ENCODE assay signal across 8 mouse cellular contexts in genomic region chr2:49503596-49503995, GRCm38 (mm10). TPM values are rescaled to one million over a fixed set of nuclear protein-coding genes. Genes with fewer than 3 reads are reported as not detected.
DNase-seq lines count a peak whose midpoint lies in the region; ATAC-seq and TF ChIP-seq lines count a peak whose summit lies in the region.

No protein-coding gene starts in this region.

- H3K79me2 ChIP-seq in heart, adult 2 months (replicated peaks; ENCODE audit: control insufficient read depth, insufficient read depth, low read length), result peaks cover 4% of the 10 kb centered on the region; the same call in 1 of the 2 replicates

- H3K27ac ChIP-seq in heart, postnatal 0 days (ENCODE audit: low read depth), result no peak overlapping the region
- no peak overlapping the region for H3K27ac ChIP-seq in heart, adult 2 months
- H3K27ac ChIP-seq in lung, postnatal 0 days (ENCODE audit: low read length), result no peak overlapping the region
- no peak overlapping the region for H3K27ac ChIP-seq in neural tube, embryonic 15.5 days (replicated peaks)

- WGBS in heart, postnatal 0 days, result 44% methylated on average over 3 of the region's 3 CpGs
- 43% methylated on average over 3 of the region's 3 CpGs for WGBS in heart, adult 2 months
- whole genome bisulfite sequencing in lung, postnatal 0 days, result 39% methylated on average over 3 of the region's 3 CpGs
- 62% methylated on average over 3 of the region's 3 CpGs for WGBS in neural tube, embryonic 15.5 days

- intact Hi-C loops in heart, adult 2 months (cut with DNase I), result no loop called here

- no peak for TF ChIP-seq CTCF in heart, postnatal 0 days (IDR thresholded peaks at IDR 0.05; ENCODE audit: low read depth)
- TF ChIP-seq CTCF in heart, adult 2 months (IDR thresholded peaks at IDR 0.05), result no peak
- no peak for TF ChIP-seq CTCF in lung, postnatal 0 days (IDR thresholded peaks at IDR 0.05)

- DNase-seq in heart, postnatal 0 days (ENCODE audit: low spot score), result peak; percentile 16
- DNase-seq in heart, adult 2 months, result no peak
- DNase-seq in B cell, adult 2 months, result peak; percentile 52 to 54
- peak; percentile 49 for DNase-seq in embryo, embryonic 10 days (ENCODE audit: low spot score)
- DNase-seq in lung, postnatal 0 days (ENCODE audit: low spot score), result peak; percentile 65
- DNase-seq in layer of hippocampus, adult 11-12 months (ENCODE audit: low spot score), result no peak

- H3K4me1 ChIP-seq in heart, postnatal 0 days (ENCODE audit: control insufficient read depth, insufficient read depth), result no peaks in the 10 kb centered on the region
- peaks cover 3% of the 10 kb centered on the region; the same call in 1 of the 2 replicates for H3K4me1 ChIP-seq in heart, adult 2 months (ENCODE audit: control insufficient read depth, insufficient read depth, low read length)
- H3K4me1 ChIP-seq in lung, postnatal 0 days (ENCODE audit: insufficient read depth, low read depth, low read length), result no peaks in the 10 kb centered on the region; the same call in 1 of the 2 replicates
- H3K4me1 ChIP-seq in neural tube, embryonic 15.5 days, result peaks cover 13% of the 10 kb centered on the region

- H3K27me3 ChIP-seq in heart, postnatal 0 days (ENCODE audit: control insufficient read depth, insufficient read depth, low read length), result no peaks in the 10 kb centered on the region
- H3K27me3 ChIP-seq in heart, adult 2 months (ENCODE audit: control insufficient read depth, insufficient read depth, low read length), result no peaks in the 10 kb centered on the region
- no peaks in the 10 kb centered on the region for H3K27me3 ChIP-seq in lung, postnatal 0 days (replicated peaks; ENCODE audit: insufficient read depth, low read length)
- H3K27me3 ChIP-seq in neural tube, embryonic 15.5 days (replicated peaks), result no peaks in the 10 kb centered on the region

- H3K9ac ChIP-seq in heart, postnatal 0 days (replicated peaks; ENCODE audit: low read depth, low read length), result no peak overlapping the region
- no peak overlapping the region for H3K9ac ChIP-seq in heart, adult 2 months (ENCODE audit: low read depth, low read length)
- no peak overlapping the region for H3K9ac ChIP-seq in lung, postnatal 0 days (replicated peaks; ENCODE audit: low read depth)
- H3K9ac ChIP-seq in neural tube, embryonic 15.5 days (replicated peaks), result no peak overlapping the region

- no peak for TF ChIP-seq EP300 in heart, postnatal 0 days (IDR thresholded peaks at IDR 0.05; ENCODE audit: low read depth)
- TF ChIP-seq EP300 in heart, adult 2 months (IDR thresholded peaks at IDR 0.05; ENCODE audit: insufficient read depth, low read depth, low read length), result no peak
- TF ChIP-seq EP300 in lung, postnatal 0 days (IDR thresholded peaks at IDR 0.05), result no peak

- H3K9me3 ChIP-seq in heart, postnatal 0 days (replicated peaks; ENCODE audit: control insufficient read depth, low read length), result no peaks in the 10 kb centered on the region
- no peaks in the 10 kb centered on the region for H3K9me3 ChIP-seq in lung, postnatal 0 days (ENCODE audit: low read length)
- no peaks in the 10 kb centered on the region for H3K9me3 ChIP-seq in neural tube, embryonic 15.5 days (replicated peaks)

- no peaks in the 10 kb centered on the region for H3K36me3 ChIP-seq in heart, postnatal 0 days (replicated peaks; ENCODE audit: control insufficient read depth, insufficient read depth, low read length)
- H3K36me3 ChIP-seq in heart, adult 2 months (ENCODE audit: control insufficient read depth, insufficient read depth, low read length), result peaks cover 3% of the 10 kb centered on the region; the same call in 1 of the 2 replicates
- no peaks in the 10 kb centered on the region for H3K36me3 ChIP-seq in lung, postnatal 0 days (ENCODE audit: insufficient read depth, low read length)
- no peaks in the 10 kb centered on the region for H3K36me3 ChIP-seq in neural tube, embryonic 15.5 days

- no peak for ATAC-seq in heart, postnatal 0 days (ENCODE audit: insufficient read depth, low read depth)
- no peak for ATAC-seq in lung, postnatal 0 days
- ATAC-seq in neural tube, embryonic 15.5 days (ENCODE audit: low FRiP score), result no peak
- no peak for ATAC-seq in inflammation-experienced regulatory T-cells, adult 6 months

- H3K4me3 ChIP-seq in heart, postnatal 0 days (ENCODE audit: low read depth, low read length), result no peak overlapping the region
- no peak overlapping the region for H3K4me3 ChIP-seq in heart, adult 2 months
- H3K4me3 ChIP-seq in lung, postnatal 0 days (ENCODE audit: low read depth, low read length), result no peak overlapping the region
- no peak overlapping the region for H3K4me3 ChIP-seq in neural tube, embryonic 15.5 days (replicated peaks)

- no peak for TF ChIP-seq POLR2A in heart, adult 2 months (IDR thresholded peaks at IDR 0.05; ENCODE audit: insufficient read depth, low read depth, low read length)

- no peak overlapping the region for H3K4me2 ChIP-seq in heart, postnatal 0 days (ENCODE audit: low read depth, low read length)
- no peak overlapping the region for H3K4me2 ChIP-seq in lung, postnatal 0 days (replicated peaks; ENCODE audit: low read depth, low read length)
- no peak overlapping the region for H3K4me2 ChIP-seq in neural tube, embryonic 15.5 days

RNA-seq across cellular contexts. Expression of gene Epc2, which starts 52.3 kb away (rescaled TPM):
- 7.1 and 15.9 TPM in 2 replicates for total RNA-seq in heart, postnatal 0 days (2014; rRNA removed; ENCODE audit: low replicate concordance)
- polyA plus RNA-seq in heart, postnatal 0 days (2015; fragmentation: Nextera tagmentation; extraction: Ambion mirVana), result 3.2 and 3.3 TPM in 2 replicates
- 10 to 100 TPM; 17.6 to 19.3 TPM for total RNA-seq in heart, adult 2 months (2021)
- polyA plus RNA-seq in heart, adult 2 months (2012; rRNA removed), result 5.9 and 10.2 TPM in 2 replicates
- polyA plus RNA-seq in lung, postnatal 0 days (2015; fragmentation: Nextera tagmentation; extraction: Ambion mirVana), result 4.9 and 5.8 TPM in 2 replicates
- 8.5 and 9.4 TPM in 2 replicates for polyA plus RNA-seq in neural tube, embryonic 15.5 days (2015; fragmentation: Nextera tagmentation; extraction: Ambion mirVana)
- polyA plus RNA-seq in inflammation-experienced regulatory T-cells, adult 6 months (2017; shearing (Covaris generic)), result 10 to 100 TPM in 1 of 3 experiments, 1 to 10 TPM in 2; 6.4 to 11.9 (median 8.4) TPM

Comparison
In these comparisons a context has a peak if more than half of its experiments do, and no peak if none do; other contexts are left out.
1. DNase-seq: peak in heart, postnatal 0 days (single experiment), B cell, adult 2 months (2 of 2), embryo, embryonic 10 days (single experiment) and lung, postnatal 0 days (single experiment); none in heart, adult 2 months (0 of 2) and layer of hippocampus, adult 11-12 months (single experiment).